Mouse (Mus musculus) hindbrain, embryonic 15.5 days (tissue): Measurements from ENCODE around the gene Tesk2. TPM values are rescaled to one million over a fixed set of nuclear protein-coding genes. Genes with fewer than 3 reads are reported as not detected.

Source experiments
- ATAC-seq: fragments of 200-750 bp; cut with Nextera tagmentation; 2 replicates; pipeline ENCODE4 v1.8.0; 2017; ENCODE audit warnings: low read depth, moderate number of reproducible peaks, moderate TSS enrichment; ENCODE audit not compliant: low FRiP score
- H3K27ac ChIP-seq: fragments of 300-500 bp; sonication (generic); replicated peaks from 2 replicates; pipeline ENCODE4 v1.5.1; 2015; ENCODE audit warnings: mild to moderate bottlenecking, inconsistent platforms
- H3K27me3 ChIP-seq: fragments of 300-500 bp; sonication (generic); 2 replicates; pipeline ENCODE4 v1.6.1; 2015; ENCODE audit warnings: control low read depth, inconsistent platforms
- H3K36me3 ChIP-seq: fragments of 300-500 bp; sonication (generic); 2 replicates; pipeline ENCODE4 v1.6.1; 2015; ENCODE audit warnings: control low read depth, inconsistent platforms
- H3K4me1 ChIP-seq: fragments of 300-500 bp; sonication (generic); replicated peaks from 2 replicates; pipeline ENCODE4 v1.6.1; 2015; ENCODE audit warnings: control low read depth, inconsistent platforms
- H3K4me2 ChIP-seq: fragments of 300-500 bp; sonication (generic); 2 replicates; pipeline ENCODE4 v1.6.1; 2015; ENCODE audit warnings: moderate library complexity, mild to moderate bottlenecking, inconsistent platforms
- H3K4me3 ChIP-seq: fragments of 300-500 bp; sonication (generic); 2 replicates; pipeline ENCODE4 v1.5.1; 2015; ENCODE audit warnings: mild to moderate bottlenecking, inconsistent platforms
- H3K9ac ChIP-seq: fragments of 300-500 bp; sonication (generic); 2 replicates; pipeline ENCODE4 v1.6.1; 2015; ENCODE audit warnings: inconsistent platforms
- H3K9me3 ChIP-seq: fragments of 300-500 bp; sonication (generic); 2 replicates; pipeline ENCODE4 v1.6.1; 2016; ENCODE audit warnings: control low read depth, inconsistent platforms
- WGBS: fragments of 180-500 bp; shearing (Covaris S2); methylation state at CpG from one replicate; pipeline ENCODE4 v1.1.7; 2015; 5-methylcytosine and 5-hydroxymethylcytosine counted together
- polyA plus RNA-seq: library from polyadenylated mRNA; unstranded; fragments of >200 nt; fragmentation: Nextera tagmentation; extraction: Ambion mirVana; gene quantifications from 2 replicates; pipeline ENCODE4 v1.2.1, GENCODE M21; 2015

The Tesk2 gene
- polyA plus RNA-seq, 1 experiment from 2014 or later = 2.6 TPM

DNA sequence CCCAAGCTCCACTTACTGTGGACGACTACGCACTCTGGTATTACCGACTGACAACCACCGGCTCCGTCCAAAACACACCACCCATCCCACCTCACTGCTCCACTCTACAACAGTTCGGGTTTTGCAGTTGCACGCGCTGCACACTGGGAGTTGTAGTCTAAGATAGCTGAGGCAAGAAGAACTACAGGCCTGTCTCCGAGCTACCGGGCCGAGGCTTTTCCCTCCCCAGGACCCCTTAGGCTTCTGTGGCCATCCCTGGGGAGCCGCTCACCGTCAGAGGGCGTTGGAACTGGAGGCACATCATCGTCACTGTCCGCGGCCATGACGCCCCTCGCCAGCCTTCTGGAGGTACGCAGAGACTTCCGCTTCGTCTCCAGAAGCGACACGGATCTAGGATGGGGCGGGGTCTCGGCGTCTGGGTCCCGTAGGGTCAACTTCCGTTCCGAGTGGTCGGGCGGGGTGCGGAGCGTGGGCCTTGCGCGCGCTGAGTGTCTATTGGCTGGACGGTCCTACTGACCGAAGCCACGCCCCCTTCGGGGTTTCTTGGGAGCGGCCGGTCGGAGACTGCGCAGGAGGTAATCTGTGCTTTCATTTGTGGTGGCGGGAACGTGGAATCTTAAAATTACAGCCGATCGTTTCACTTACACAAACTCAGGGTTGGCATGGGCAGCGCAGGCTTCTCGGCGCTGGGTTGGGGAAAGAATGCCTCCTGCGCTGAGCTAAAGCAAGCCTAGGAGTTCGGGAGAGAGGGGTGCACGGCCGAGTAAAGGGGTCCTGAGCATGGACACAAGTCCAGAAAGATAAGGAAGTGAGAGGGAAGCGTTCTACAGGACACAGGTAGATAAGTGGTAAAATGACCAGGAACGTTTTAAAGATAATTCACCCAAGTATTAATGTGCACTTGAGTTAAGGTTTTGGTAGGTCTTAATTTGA lies 86.7 kb downstream of the Tesk2 start, which contains the start of the genes Toe1 and Mutyh:
TSS of gene Toe1 (minus strand) at position 444 of the 933 bp plus-strand sequence.
TSS of gene Mutyh (plus strand) at position 527 of the 933 bp plus-strand sequence.
- Histone ChIP-seq H3K27me3 (no peaks in the 10 kb centered on the region), H3K36me3 (peaks cover 27% of the 10 kb centered on the region), H3K9ac (peak within 1 kb of the TSS; percentile 63), H3K27ac (peak within 1 kb of the TSS; percentile 89), H3K4me2 (peak within 1 kb of the TSS; percentile 67), H3K4me1 (peaks cover 13% of the 10 kb centered on the region), H3K4me3 (peak within 1 kb of the TSS; percentile 71), H3K9me3 (no peaks in the 10 kb centered on the region)
- ATAC-seq = peak; percentile 99
- WGBS = under 1% methylated on average over 58 of the region's 58 CpGs

DNA sequence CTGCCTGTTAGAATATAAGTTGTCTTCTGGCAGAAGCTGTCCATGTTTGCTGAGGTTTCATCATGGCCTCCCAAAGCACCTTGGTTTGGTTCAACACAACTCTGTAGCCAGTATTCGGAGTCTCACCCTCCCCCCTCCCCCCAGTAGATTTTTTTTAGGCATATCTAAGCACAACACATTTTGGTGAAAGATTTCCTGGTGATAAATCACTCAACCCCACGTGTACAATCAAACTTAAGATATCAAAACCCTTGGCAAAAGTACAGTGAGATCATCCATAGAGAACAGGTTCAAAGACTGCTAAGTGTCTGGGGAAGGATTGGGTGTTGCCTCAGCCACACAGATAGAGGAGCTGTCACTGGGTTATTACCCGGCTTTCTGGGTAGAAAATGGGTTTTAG lies 90.3 kb downstream of the Tesk2 start:
- H3K36me3 ChIP-seq = no peaks in the 10 kb centered on the region
- H3K9me3 ChIP-seq = no peaks in the 10 kb centered on the region
- no peak overlapping the region for H3K4me3 ChIP-seq
- H3K27me3 ChIP-seq = no peaks in the 10 kb centered on the region
- H3K9ac ChIP-seq = no peak overlapping the region
- peaks cover 13% of the 10 kb centered on the region for H3K4me1 ChIP-seq
- WGBS = 87% methylated on average over 3 of the region's 3 CpGs
- H3K27ac ChIP-seq = no peak overlapping the region
- H3K4me2 ChIP-seq = no peak overlapping the region
- no peak for ATAC-seq

DNA sequence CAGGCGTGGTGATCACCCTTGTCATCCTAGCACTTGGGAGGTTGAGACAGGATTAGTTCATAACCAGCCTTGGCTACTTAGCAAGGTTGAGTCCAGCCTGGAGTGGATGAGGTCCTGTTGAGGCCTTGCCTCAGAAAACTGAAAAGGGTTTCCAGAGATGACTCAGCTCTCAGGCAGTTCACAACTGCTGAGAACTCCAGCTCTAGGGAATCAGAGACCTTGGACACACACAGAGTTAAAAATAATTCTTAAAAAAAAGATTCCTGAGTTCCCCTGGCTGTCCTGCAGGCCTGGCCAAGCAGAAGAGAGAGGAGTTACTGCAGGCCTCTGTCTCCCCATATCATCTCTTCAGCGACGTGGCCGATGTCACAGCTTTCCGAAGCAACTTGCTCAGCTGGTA lies 94.5 kb downstream of the Tesk2 start:
- WGBS = 83% methylated on average over 5 of the region's 5 CpGs
- no peak overlapping the region for H3K4me2 ChIP-seq
- no peak overlapping the region for H3K4me3 ChIP-seq
- no peak overlapping the region for H3K27ac ChIP-seq
- no peaks in the 10 kb centered on the region for H3K9me3 ChIP-seq
- ATAC-seq = no peak
- H3K4me1 ChIP-seq = no peaks in the 10 kb centered on the region
- H3K36me3 ChIP-seq = no peaks in the 10 kb centered on the region
- H3K27me3 ChIP-seq = peaks cover 6% of the 10 kb centered on the region; the same call in 1 of the 2 replicates
- no peak overlapping the region for H3K9ac ChIP-seq

DNA sequence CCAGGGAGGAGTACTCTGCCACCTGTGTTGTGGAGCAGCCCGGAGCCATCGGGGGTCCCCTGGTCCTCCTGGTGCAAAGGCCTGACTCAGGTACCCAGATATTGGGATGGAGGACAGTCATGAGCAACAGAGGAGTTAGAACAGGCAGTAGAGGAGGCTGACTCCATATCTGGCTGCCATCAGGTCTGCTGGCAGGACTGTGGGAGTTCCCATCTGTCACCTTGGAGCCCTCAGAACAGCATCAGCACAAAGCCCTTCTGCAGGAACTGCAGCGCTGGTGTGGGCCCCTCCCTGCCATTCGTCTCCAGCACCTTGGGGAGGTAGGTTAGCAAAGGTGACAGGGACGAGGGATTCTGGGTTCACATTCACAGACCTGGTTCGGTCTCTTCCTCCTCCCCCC lies 96.7 kb downstream of the Tesk2 start:
- Histone ChIP-seq H3K9ac (no peak overlapping the region), H3K27ac (no peak overlapping the region), H3K9me3 (no peaks in the 10 kb centered on the region), H3K4me3 (no peak overlapping the region), H3K4me2 (no peak overlapping the region), H3K27me3 (peaks cover 23% of the 10 kb centered on the region; the same call in 1 of the 2 replicates), H3K36me3 (no peaks in the 10 kb centered on the region), H3K4me1 (peaks cover 13% of the 10 kb centered on the region)
- ATAC-seq = no peak
- WGBS = 95% methylated on average over 6 of the region's 6 CpGs

DNA sequence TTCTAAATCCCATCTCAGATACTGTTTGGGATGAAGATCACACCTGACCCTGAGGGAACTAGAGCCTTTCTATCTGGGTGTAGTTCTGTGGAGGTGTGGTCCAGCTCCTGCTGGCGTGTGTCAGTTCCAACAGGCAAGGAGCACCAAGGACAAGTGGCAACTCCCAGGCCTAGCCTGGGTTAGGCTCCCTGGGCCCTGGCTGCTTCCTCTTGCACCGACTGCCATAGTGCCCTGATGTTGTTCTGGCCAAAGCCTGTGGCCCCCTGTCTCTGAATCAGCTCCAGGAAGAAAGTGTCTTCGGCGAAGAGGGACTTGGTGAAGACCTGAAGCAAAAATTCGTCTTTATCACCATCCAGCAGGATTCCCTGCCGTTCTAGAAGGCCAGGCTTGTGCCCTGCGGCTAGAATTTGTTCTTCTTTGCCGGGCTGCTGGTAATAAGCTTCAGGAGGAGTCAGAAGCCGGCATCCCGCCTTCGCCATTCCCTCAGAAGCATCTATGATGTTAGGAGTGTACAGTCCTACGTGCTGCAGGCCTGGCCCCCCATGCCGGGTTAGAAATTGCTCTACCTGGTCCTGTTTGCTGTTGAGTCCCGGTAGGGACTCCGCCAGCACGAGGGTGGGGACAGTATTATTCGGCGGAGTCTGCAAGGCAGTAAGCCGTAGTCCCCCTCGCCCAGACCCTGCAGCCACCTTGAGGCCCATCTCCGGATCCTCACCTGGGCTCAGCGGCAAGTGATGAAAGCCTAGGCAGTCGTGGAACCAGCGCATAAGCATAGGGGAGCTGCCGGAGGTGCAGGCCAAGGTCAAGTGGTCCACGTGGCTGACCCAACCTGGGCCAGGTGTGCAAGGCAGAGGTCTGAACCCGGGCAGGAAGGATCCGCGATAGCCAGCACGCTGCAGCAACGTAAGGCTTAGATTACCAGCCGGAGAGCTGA lies 99.5 kb downstream of the Tesk2 start:
- Histone ChIP-seq H3K9ac (peak overlapping the region; percentile 26), H3K27ac (no peak overlapping the region), H3K27me3 (peaks cover 26% of the 10 kb centered on the region; the same call in 1 of the 2 replicates), H3K4me1 (peaks cover 23% of the 10 kb centered on the region), H3K4me3 (peak overlapping the region; percentile 39), H3K36me3 (no peaks in the 10 kb centered on the region), H3K4me2 (peak overlapping the region; percentile 79), H3K9me3 (no peaks in the 10 kb centered on the region)
- 23% methylated on average over 32 of the region's 32 CpGs for WGBS
- ATAC-seq = peak; percentile 21; the same call in 1 of the 2 replicates

DNA sequence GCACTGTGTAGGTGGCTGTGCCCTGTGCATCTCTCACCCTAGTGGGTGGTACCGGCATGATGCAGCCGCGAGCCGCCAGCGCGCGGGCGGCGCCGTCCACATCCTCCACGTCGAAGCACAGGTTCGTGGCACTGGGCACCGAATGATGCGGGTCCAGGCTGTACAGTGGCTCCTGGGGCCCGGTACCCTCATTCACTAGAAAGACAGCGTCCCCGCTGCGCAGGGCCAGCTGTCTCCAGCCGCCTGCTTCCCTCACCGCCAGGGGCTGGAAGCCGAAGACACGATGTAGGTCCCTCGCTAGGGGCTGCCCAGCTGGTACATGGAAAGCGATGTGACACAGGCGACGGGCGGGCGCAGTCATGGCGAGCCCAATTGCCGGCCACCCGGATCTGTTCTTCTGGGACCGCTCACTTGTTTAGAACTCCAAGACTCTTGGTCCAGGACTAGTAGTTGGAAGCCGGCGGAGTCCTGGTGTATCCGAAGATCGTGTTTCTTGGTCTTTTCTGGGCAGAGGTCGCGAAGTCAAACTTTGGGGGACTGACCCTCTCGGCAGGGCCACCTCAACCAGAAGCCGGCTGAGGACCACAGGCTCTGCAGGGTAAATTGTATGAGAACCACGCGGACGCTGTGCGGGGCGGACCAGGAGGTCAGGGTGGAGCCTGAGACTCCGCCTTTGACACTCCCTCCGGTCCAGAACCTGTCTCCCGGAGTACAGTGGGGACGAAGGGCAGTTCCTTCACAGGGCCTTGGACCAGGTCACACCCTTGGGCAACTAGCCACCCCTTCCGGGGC lies 100.3 kb downstream of the Tesk2 start:
- Histone ChIP-seq H3K9ac (peak overlapping the region; percentile 26), H3K4me1 (peaks cover 27% of the 10 kb centered on the region), H3K4me3 (peak overlapping the region; percentile 39), H3K9me3 (no peaks in the 10 kb centered on the region), H3K4me2 (peak overlapping the region; percentile 79), H3K27ac (no peak overlapping the region), H3K36me3 (no peaks in the 10 kb centered on the region), H3K27me3 (peaks cover 26% of the 10 kb centered on the region; the same call in 1 of the 2 replicates)
- WGBS = under 1% methylated on average over 51 of the region's 51 CpGs
- peak; percentile 53 for ATAC-seq

DNA sequence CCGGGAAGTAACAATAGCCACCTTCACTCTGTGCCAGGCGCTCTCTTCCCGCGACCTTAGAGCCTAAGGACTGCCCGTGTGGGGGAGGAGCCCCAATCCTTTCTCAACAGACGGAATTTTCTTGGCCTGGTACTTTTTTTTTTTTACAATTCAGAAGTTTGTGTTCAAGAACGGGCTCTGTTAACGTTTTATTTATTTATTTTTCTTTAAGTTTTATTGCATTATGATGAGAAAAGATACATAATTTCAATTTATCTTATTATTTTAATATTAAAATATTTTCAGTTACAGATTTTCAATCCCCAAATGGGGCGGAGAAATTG lies 100.9 kb downstream of the Tesk2 start, which contains the start of gene Hpdl:
TSS of gene Hpdl (minus strand) at position 14 of the 323 bp plus-strand sequence.
- no peaks in the 10 kb centered on the region for H3K36me3 ChIP-seq
- WGBS = 10% methylated on average over 9 of the region's 9 CpGs
- H3K27ac ChIP-seq = no peak within 1 kb of the TSS
- peaks cover 27% of the 10 kb centered on the region for H3K4me1 ChIP-seq
- H3K4me3 ChIP-seq = peak within 1 kb of the TSS; percentile 39
- peaks cover 26% of the 10 kb centered on the region; the same call in 1 of the 2 replicates for H3K27me3 ChIP-seq
- no peak for ATAC-seq
- H3K9ac ChIP-seq = peak within 1 kb of the TSS; percentile 26
- no peaks in the 10 kb centered on the region for H3K9me3 ChIP-seq
- peak within 1 kb of the TSS; percentile 79 for H3K4me2 ChIP-seq

DNA sequence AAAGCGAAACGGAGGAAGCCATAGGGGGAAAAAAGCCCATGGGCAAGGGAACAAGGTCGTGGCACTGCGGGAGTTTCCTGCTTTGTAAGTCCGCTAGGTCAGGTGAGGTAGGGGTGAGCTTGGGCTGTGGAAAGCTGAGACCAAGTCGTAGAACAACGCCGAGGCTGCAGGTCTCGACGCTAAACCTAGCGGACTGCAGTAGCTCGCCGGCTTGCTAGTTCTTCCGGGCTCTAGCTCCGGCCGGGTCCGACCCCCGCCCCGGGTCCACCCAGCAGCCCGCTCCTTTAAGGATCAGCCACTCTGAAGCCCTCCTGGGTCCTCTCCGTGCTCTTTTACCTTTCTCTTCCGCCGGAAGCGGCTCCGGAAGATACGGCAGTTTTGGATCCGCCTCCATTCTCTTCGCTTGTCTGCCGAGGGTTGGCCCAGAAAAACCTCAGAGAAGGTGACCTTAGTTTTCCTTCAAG lies 103.8 kb downstream of the Tesk2 start:
- H3K9ac ChIP-seq = peak overlapping the region; percentile 76
- H3K4me2 ChIP-seq = peak overlapping the region; percentile 65
- H3K36me3 ChIP-seq = no peaks in the 10 kb centered on the region
- peaks cover 26% of the 10 kb centered on the region; the same call in 1 of the 2 replicates for H3K27me3 ChIP-seq
- H3K9me3 ChIP-seq = no peaks in the 10 kb centered on the region
- peaks cover 28% of the 10 kb centered on the region for H3K4me1 ChIP-seq
- WGBS = 1% methylated on average over 29 of the region's 29 CpGs
- ATAC-seq = peak; percentile 77
- peak overlapping the region; percentile 81 for H3K27ac ChIP-seq
- peak overlapping the region; percentile 54 for H3K4me3 ChIP-seq

DNA sequence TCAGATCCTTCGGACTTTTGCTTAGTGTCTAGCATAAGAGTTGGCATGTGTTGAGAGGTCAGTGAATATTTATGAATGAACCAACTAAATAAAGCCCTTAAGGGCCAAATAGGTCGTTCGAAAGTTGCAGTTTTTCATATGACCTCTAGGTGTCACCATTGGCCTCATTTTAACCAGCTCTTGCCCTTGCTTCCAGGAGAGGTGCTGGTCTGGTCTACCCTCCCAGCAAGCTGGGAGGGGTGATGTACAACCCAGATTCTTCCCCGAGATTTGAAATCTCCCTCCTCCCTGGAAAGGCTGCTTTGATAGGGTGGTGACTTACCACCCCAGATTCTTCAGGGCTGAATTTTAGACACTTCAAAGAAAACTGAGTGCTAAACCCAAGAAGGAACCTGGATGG lies 107.1 kb downstream of the Tesk2 start:
- ATAC-seq = no peak
- Histone ChIP-seq H3K9me3 (no peaks in the 10 kb centered on the region), H3K36me3 (no peaks in the 10 kb centered on the region), H3K4me2 (no peak overlapping the region), H3K9ac (no peak overlapping the region), H3K4me3 (no peak overlapping the region), H3K27me3 (peaks cover 3% of the 10 kb centered on the region; the same call in 1 of the 2 replicates), H3K27ac (no peak overlapping the region), H3K4me1 (peaks cover 24% of the 10 kb centered on the region)
- 1% methylated on average over 4 of the region's 4 CpGs for WGBS

DNA sequence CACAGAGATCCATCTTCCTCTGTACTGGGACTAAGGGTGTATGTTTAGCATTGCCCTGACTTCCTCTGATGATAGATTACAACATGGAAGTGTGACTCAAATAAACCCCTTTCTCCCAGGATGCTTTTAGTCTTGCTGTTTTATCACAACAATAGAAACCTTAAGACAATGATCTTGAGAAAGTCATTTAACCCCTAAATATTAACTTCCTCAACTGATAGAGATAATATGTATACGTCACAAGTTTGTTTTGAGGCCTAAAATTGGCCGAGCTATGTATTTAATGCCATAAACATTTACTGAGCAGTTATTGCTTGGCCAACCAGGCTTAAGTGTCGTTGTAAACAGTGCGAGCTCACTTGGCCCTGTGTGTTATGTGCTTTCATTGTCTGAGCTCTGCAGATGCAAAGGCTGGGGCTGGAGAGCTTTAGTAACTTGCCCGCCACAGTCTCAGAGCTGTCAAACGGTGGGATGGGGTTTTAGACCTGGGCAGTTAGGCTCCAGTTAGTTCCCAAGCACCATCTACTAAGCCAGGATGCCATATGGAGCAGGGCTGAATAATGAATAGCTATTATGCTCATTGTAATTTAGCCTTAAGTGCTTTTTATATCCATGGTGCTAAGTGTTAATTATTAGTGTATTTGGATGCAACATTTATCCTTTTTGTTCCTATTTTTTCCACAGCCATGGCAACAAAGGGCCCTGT lies 108.8 kb downstream of the Tesk2 start:
- H3K27ac ChIP-seq = peak overlapping the region; percentile 57

More for the DNA sequence above, 108.8 kb downstream of the Tesk2 start:
- Histone ChIP-seq H3K9ac (no peak overlapping the region), H3K4me1 (peaks cover 17% of the 10 kb centered on the region), H3K9me3 (no peaks in the 10 kb centered on the region), H3K4me2 (no peak overlapping the region), H3K27me3 (no peaks in the 10 kb centered on the region), H3K4me3 (no peak overlapping the region), H3K36me3 (no peaks in the 10 kb centered on the region)
- 33% methylated on average over 6 of the region's 6 CpGs for WGBS
- no peak for ATAC-seq
